Mouse (Mus musculus): ENCODE measurements around the gene Smim14. TPM values are rescaled to one million over a fixed set of nuclear protein-coding genes. Genes with fewer than 3 reads are reported as not detected.

Smim14 gene
- total and polyA plus RNA-seq, 3 experiments: 18.8 to 29.8 TPM; not detected in 1

GRCm38 (mm10) chr5:65444981-65445380, 92.0 kb downstream of the Smim14 start:
- DNase-seq (ENCODE audit: low read depth, low spot score): no peak
- Histone ChIP-seq H3K27ac (ENCODE audit: control insufficient read depth, low read depth, low read length) (no peak overlapping the region), H3K79me2 (ENCODE audit: control insufficient read depth, insufficient read depth, low read length, poor library complexity) (no peaks in the 10 kb centered on the region)

GRCm38 (mm10) chr5:65438041-65438440, 98.9 kb downstream of the Smim14 start:
- Histone ChIP-seq H3K27ac (ENCODE audit: control insufficient read depth, low read depth, low read length) (no peak overlapping the region), H3K4me3 (ENCODE audit: control insufficient read depth in 1 of 2, insufficient read depth in 1 of 2, low read depth in 2 of 2, low read length in 2 of 2) (no peak overlapping the region), H3K9ac (ENCODE audit: control insufficient read depth, low read depth, low read length, poor library complexity, severe bottlenecking) (no peak overlapping the region), H3K36me3 (ENCODE audit: control insufficient read depth in 1 of 2, insufficient read depth in 2 of 2, low read length in 2 of 2) (peaks cover 0 to 3% of the 10 kb centered on the region in 2 experiments; a peak in 1 of 4 replicates), H3K27me3 (ENCODE audit: control insufficient read depth in 1 of 2, insufficient read depth in 2 of 2, low read length in 2 of 2) (no peaks in the 10 kb centered on the region), H3K79me2 (ENCODE audit: control insufficient read depth, insufficient read depth, low read length, poor library complexity) (peaks cover 5% of the 10 kb centered on the region), H3K4me1 (ENCODE audit: control insufficient read depth in 1 of 2, insufficient read depth in 2 of 2, low read length in 2 of 2) (peaks cover 0 to 3% of the 10 kb centered on the region in 2 experiments; a peak in 1 of 4 replicates), H3K9me3 (replicated peaks; ENCODE audit: insufficient read depth, low read length) (no peaks in the 10 kb centered on the region)
- no peak for DNase-seq (ENCODE audit: low read depth, low spot score)
- no peak for TF ChIP-seq SIN3A (IDR thresholded peaks at IDR 0.05; ENCODE audit: low read length)
- TF ChIP-seq CTCF (IDR thresholded peaks at IDR 0.05 in 2 of 3, conservative IDR thresholded peaks at IDR 0.05 in 1 of 3; ENCODE audit: control insufficient read depth in 1 of 3, insufficient read depth in 1 of 3, low read depth in 2 of 3, low read length in 3 of 3, poor library complexity in 1 of 3, severe bottlenecking in 1 of 3): no peak
- no peak for TF ChIP-seq TBP (IDR thresholded peaks at IDR 0.05; ENCODE audit: low read depth, low read length)
- TF ChIP-seq RAD21 (IDR thresholded peaks at IDR 0.05; ENCODE audit: low read depth, low read length): no peak
- TF ChIP-seq MAFK (IDR thresholded peaks at IDR 0.05; ENCODE audit: borderline replicate concordance, low read depth, low read length): no peak
- no peak for TF ChIP-seq MXI1 (IDR thresholded peaks at IDR 0.05; ENCODE audit: low read depth, low read length)
- TF ChIP-seq ELF1 (IDR thresholded peaks at IDR 0.05; ENCODE audit: low read depth, low read length): no peak
- no peak for TF ChIP-seq UBTF (IDR thresholded peaks at IDR 0.05; ENCODE audit: borderline replicate concordance, insufficient read depth, low read depth, low read length)
- no peak for TF ChIP-seq TCF12 (IDR thresholded peaks at IDR 0.05; ENCODE audit: low read depth, low read length)
- TF ChIP-seq MYB (IDR thresholded peaks at IDR 0.05; ENCODE audit: low read depth, low read length): no peak
- no peak for TF ChIP-seq ZMIZ1 (IDR thresholded peaks at IDR 0.05; ENCODE audit: low read depth, low read length)
- no peak for TF ChIP-seq HCFC1 (IDR thresholded peaks at IDR 0.05; ENCODE audit: low read depth, low read length)
- no peak for TF ChIP-seq MAX (IDR thresholded peaks at IDR 0.05; ENCODE audit: low read length)
- no peak for TF ChIP-seq KAT2A (conservative IDR thresholded peaks at IDR 0.05; ENCODE audit: low read depth, low read length)

More at GRCm38 (mm10) chr5:65444981-65445380, 92.0 kb downstream of the Smim14 start:
- no peak for TF ChIP-seq ZNF384 (IDR thresholded peaks at IDR 0.05; ENCODE audit: low read depth, low read length)
- no peak for TF ChIP-seq KAT2A (conservative IDR thresholded peaks at IDR 0.05; ENCODE audit: low read depth, low read length)
- TF ChIP-seq SMC3 (IDR thresholded peaks at IDR 0.05; ENCODE audit: low read depth, low read length): no peak
- TF ChIP-seq USF1 (IDR thresholded peaks at IDR 0.05; ENCODE audit: low read depth, low read length): no peak
- TF ChIP-seq MAFK (IDR thresholded peaks at IDR 0.05; ENCODE audit: borderline replicate concordance, low read depth, low read length): no peak
- no peak for TF ChIP-seq RAD21 (IDR thresholded peaks at IDR 0.05; ENCODE audit: low read depth, low read length)
- TF ChIP-seq GABPA (IDR thresholded peaks at IDR 0.05; ENCODE audit: low read depth, low read length): no peak
- H3K27me3 ChIP-seq (ENCODE audit: control insufficient read depth in 1 of 2, insufficient read depth in 2 of 2, low read length in 2 of 2): no peaks in the 10 kb centered on the region
- H3K9ac ChIP-seq (ENCODE audit: control insufficient read depth, low read depth, low read length, poor library complexity, severe bottlenecking): no peak overlapping the region
- no peaks in the 10 kb centered on the region; a peak in 1 of 4 replicates for H3K36me3 ChIP-seq (ENCODE audit: control insufficient read depth in 1 of 2, insufficient read depth in 2 of 2, low read length in 2 of 2)
- no peaks in the 10 kb centered on the region for H3K4me1 ChIP-seq (ENCODE audit: control insufficient read depth in 1 of 2, insufficient read depth in 2 of 2, low read length in 2 of 2)
- H3K4me3 ChIP-seq (ENCODE audit: control insufficient read depth in 1 of 2, insufficient read depth in 1 of 2, low read depth in 2 of 2, low read length in 2 of 2): no peak overlapping the region
- no peaks in the 10 kb centered on the region for H3K9me3 ChIP-seq (replicated peaks; ENCODE audit: insufficient read depth, low read length)
